Mouse (Mus musculus) macrophage (primary cell): Measurements from ENCODE around the gene Tmcc2. TPM values are rescaled to one million over a fixed set of nuclear protein-coding genes. Genes with fewer than 3 reads are reported as not detected.

Experiments used
- H3K27ac ChIP-seq: fragments of 350-480 bp; formaldehyde crosslinking; 2 replicates; pipeline ENCODE4 v1.9.0; 2021
- H3K36me3 ChIP-seq: fragments of 350-480 bp; formaldehyde crosslinking; 2 replicates; pipeline ENCODE4 v1.9.0; 2021; ENCODE audit errors: inconsistent target
- H3K4me3 ChIP-seq: fragments of 350-480 bp; formaldehyde crosslinking; 2 replicates; pipeline ENCODE4 v1.9.0; 2021; ENCODE audit errors: inconsistent target
- H3K79me2 ChIP-seq: fragments of 350-480 bp; formaldehyde crosslinking; 2 replicates; pipeline ENCODE4 v1.9.0; 2021; ENCODE audit errors: inconsistent target
- WGBS: methylation state at CpG from one replicate; pipeline ENCODE4 v1.1.7; 2026; ENCODE audit warnings: inconsistent platforms; ENCODE audit not compliant: missing documents; 5-methylcytosine and 5-hydroxymethylcytosine counted together
- polyA plus RNA-seq: library from polyadenylated mRNA; stranded (reverse); fragments of 250-400 nt; gene quantifications from 3 replicates; pipeline ENCODE4 v1.2.4, GENCODE M21; 2018; ENCODE audit warnings: inconsistent platforms
- total RNA-seq, 78 experiments: library from RNA; depleted of rRNA; stranded (reverse); fragments of 250-400 nt; gene quantifications; 1 replicate in 9 of 78; 2 replicates in 24 of 78; 3 replicates in 43 of 78; 4 replicates in 2 of 78; pipeline ENCODE4 v1.2.4; 2018; ENCODE audit warnings: inconsistent platforms in 56 of 78

Tmcc2 gene
- total RNA-seq (2018; cell fraction: chromatin; rRNA removed), result 1 to 10 TPM in 21 of 26 experiments, under 1 TPM in 5; 0.48 to 9.3 (median 2.8) TPM
- total RNA-seq (2018; cell fraction: cytosol; rRNA removed), result 1 to 10 TPM in 25 of 26 experiments, under 1 TPM in 1; 0.76 to 6.4 (median 3.9) TPM
- 10 to 100 TPM in 1 of 26 experiments, 1 to 10 TPM in 25; 1.6 to 13.6 (median 5.0) TPM for total RNA-seq (2018; cell fraction: nucleus; rRNA removed)
- polyA plus RNA-seq, result 2.6 to 6.5 TPM (median 2.9 TPM) in 3 replicates

DNA sequence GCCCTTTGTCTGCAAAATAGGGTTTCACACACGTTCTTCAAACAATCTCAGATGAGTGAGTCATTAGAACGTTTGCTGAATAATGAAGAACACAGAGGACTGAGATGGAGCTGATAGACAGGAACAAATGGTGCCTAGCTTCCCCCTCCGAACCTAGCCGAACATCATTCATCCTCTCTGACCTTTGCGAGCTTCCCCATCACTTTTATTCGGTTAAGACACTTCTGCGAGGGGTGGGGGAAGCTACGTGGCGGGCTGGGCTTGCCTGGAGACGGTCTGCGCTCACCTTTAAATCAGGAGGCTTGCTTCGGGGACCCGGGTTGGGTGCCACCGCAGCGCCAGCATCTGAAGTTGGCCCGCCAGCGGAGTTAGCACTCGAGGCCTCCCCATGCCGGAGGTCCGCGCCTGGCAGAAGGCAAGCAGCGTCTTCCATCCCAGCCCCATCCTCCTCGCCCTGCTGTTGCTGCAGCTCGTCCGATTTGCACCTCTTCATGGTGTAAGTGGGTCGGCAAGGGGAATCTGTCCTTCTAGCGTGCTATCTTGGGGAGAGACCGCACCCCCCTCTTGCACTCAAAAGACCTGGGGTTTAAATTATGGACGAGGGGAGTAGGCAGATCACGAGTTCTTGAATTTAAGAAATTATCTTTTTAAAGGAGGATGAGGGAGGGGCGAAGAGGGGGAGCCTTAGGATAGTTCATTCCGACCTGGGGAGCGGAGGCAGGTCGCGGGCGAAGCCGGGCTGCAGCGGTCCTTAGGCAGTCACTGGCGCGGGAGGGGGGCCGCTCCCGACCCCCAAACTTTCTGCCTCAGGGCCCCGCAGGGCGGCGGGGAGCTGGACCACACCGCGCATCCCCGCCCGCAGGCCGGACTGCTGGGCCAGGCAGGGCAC is at the start of gene Tmcc2:
Tmcc2 (minus strand) TSS at position 591 of the 889 bp plus-strand sequence.
- Histone ChIP-seq H3K27ac (no peak within 1 kb of the TSS), H3K36me3 (no peaks in the 10 kb centered on the region), H3K4me3 (peak within 1 kb of the TSS; percentile 46), H3K79me2 (no peaks in the 10 kb centered on the region)
- WGBS, result under 1% methylated on average over 41 of the region's 50 CpGs

DNA sequence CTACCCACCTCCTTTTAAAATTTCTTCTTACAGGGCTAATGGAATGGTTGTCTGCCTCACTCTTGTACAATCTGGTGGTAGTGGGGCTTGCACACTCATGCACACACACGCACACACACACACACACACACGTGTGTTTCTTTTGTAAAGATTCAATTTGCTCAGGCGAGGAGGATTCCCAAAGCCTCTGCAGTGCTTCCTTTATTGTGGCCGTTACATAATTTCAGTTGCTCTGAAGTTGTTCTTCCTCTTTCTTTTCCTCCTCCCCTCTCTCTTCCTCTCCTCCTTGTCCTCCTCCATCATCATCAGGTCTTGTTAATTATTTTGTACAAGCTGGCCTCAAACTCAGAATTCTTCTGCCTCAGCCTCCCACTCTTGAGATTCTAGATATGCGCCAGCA is 46.3 kb upstream of the Tmcc2 start:
- no peak overlapping the region for H3K27ac ChIP-seq
- 18% methylated on average over 5 of the region's 5 CpGs for WGBS

DNA sequence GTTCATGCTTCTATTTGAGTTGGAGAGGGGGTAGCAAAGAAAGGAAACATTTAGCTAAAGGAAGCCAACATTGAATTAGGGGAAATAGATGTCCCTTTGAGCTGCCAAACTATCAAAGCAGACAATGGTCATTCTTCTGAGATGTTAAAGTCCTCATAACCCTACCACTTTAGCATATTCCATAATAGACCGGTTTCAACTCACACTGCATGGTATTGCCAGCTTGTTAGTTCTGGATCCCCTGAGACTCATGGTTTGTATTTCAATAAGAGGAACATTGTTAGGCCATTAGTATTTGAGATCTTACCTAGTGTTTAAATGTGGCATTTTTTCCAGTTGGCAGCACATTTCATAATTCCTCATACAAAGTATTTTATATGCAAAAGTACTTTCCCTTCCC is 45.9 kb upstream of the Tmcc2 start:
- Histone ChIP-seq H3K36me3 (peaks cover 24% of the 10 kb centered on the region; the same call in 1 of the 2 replicates), H3K79me2 (peaks cover 2% of the 10 kb centered on the region; the same call in 1 of the 2 replicates), H3K27ac (no peak overlapping the region), H3K4me3 (no peak overlapping the region)
- 29% methylated on average over 1 of the region's 1 CpGs for WGBS

More for the DNA sequence above, 46.3 kb upstream of the Tmcc2 start:
- Histone ChIP-seq H3K4me3 (no peak overlapping the region), H3K79me2 (no peaks in the 10 kb centered on the region), H3K36me3 (peaks cover 24% of the 10 kb centered on the region; the same call in 1 of the 2 replicates)

DNA sequence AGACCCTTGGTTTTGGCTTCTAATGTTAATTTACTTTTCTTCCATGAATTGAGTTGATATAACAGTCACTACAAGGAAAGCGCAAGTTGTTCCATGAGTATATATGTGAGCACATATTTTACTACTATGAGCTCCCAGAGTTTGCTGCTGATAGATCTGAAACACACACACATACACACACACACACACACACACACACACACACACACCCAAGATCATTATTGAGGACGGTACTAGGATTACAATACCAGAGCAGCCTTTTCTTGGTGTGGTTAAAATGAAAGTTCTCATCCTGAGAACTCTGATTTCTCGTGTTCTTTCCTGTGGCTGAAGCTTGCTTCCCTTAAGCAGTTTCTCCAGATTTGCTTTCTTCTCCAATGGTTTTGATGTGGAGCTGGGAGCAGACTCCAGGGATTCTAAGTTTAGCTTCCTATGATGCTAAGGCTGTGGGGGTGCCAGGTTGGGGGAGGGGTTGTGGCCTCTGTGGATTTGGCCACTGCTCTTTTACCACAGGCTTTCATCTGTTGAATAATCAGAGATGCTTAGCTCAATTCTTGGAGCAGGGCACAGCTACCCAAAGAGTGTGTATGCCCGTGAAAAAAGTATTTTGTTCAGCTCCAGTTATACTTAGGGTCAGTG is 45.4 kb upstream of the Tmcc2 start:
- Histone ChIP-seq H3K79me2 (peaks cover 7% of the 10 kb centered on the region; the same call in 1 of the 2 replicates), H3K27ac (no peak overlapping the region), H3K4me3 (no peak overlapping the region), H3K36me3 (peaks cover 24% of the 10 kb centered on the region; the same call in 1 of the 2 replicates)
- 36% methylated on average over 4 of the region's 4 CpGs for WGBS

DNA sequence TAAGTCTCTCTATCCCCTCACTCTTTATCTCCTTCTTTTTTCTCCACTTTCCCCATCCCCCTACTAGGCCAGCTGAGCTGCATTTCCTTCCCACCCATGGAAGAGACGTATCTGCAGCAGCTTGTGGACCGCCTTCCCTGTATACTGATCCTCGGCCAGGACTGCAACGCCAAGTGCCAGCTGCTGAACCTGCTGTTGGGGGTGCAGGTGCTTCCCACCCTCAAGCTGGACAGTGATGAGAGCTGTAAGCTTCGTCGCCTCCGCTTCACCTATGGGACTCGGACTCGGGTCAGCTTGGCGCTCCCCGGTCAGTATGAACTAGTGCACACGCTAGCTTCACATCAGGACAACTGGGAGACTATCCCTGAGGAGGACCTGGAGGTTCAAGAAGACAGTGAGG is 43.0 kb upstream of the Tmcc2 start:
- Histone ChIP-seq H3K36me3 (peaks cover 9% of the 10 kb centered on the region; the same call in 1 of the 2 replicates), H3K27ac (no peak overlapping the region), H3K4me3 (no peak overlapping the region), H3K79me2 (peaks cover 14% of the 10 kb centered on the region; the same call in 1 of the 2 replicates)
- WGBS, result 97% methylated on average over 12 of the region's 12 CpGs

DNA sequence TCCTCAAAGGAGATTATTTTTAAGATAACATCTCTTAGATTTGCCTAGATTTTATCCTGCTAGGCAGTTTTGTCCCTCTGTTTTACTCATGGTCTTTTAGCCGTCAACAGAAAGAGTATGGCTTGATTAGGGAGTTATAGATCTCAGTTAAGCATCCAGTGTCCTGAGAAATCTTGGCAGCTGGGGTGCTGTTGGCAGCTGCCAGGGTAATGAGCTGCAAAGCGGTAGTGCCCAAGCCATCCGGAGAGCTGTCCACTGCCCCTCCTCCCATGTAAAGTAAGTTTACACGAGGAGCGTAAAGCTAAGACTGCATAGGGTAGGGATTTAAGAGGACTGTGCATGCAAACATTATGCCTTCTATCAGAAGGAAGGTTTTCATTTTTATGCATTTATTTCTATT is 42.3 kb upstream of the Tmcc2 start:
- Histone ChIP-seq H3K4me3 (no peak overlapping the region), H3K79me2 (peaks cover 14% of the 10 kb centered on the region; the same call in 1 of the 2 replicates), H3K27ac (no peak overlapping the region), H3K36me3 (peaks cover 9% of the 10 kb centered on the region; the same call in 1 of the 2 replicates)
- WGBS, result 83% methylated on average over 5 of the region's 5 CpGs

DNA sequence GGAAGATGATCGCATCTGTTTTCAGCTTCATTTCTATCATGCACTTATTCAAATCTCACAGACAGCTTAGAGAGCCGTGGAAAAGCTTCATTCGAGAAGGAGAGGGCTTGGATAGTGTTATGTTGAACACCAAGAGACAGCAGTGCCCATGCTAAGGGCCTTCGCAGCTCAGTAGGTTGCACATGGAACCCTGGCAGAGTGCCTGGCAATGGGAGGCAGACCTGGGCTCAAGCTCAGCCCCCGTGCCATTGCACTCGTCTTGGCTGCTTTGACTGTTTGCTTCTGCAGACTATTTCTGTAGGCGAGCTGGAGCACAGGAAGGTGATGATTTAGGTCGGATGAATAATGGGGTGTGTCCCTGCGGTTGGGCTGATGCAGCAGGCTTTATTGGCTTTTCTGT is 40.6 kb upstream of the Tmcc2 start:
- Histone ChIP-seq H3K27ac (no peak overlapping the region), H3K36me3 (peaks cover 9% of the 10 kb centered on the region; the same call in 1 of the 2 replicates), H3K79me2 (peaks cover 22% of the 10 kb centered on the region; the same call in 1 of the 2 replicates), H3K4me3 (no peak overlapping the region)
- 76% methylated on average over 8 of the region's 9 CpGs for WGBS

DNA sequence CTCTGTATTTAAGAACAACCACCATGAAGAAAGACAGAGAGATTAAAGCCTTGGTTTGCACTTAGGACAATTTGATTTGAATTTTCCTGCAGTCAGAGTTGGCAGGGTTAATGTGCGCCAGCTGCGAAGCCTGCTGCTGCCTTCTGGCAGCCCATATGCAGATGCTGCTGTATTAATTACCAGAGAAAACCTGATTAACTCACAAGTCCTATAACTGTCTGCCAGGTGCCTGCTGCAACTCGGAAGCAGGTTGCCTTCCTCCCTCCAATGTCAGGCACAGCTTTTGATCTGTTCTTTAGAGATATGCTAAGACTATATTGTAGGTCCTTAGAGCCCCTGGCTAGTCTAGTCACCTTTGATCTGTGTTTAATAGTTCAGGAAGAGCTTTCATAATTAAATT is 39.7 kb upstream of the Tmcc2 start:
- WGBS, result 100% methylated on average over 3 of the region's 3 CpGs
- Histone ChIP-seq H3K79me2 (peaks cover 30% of the 10 kb centered on the region; the same call in 1 of the 2 replicates), H3K4me3 (no peak overlapping the region), H3K36me3 (peaks cover 9% of the 10 kb centered on the region; the same call in 1 of the 2 replicates), H3K27ac (no peak overlapping the region)

DNA sequence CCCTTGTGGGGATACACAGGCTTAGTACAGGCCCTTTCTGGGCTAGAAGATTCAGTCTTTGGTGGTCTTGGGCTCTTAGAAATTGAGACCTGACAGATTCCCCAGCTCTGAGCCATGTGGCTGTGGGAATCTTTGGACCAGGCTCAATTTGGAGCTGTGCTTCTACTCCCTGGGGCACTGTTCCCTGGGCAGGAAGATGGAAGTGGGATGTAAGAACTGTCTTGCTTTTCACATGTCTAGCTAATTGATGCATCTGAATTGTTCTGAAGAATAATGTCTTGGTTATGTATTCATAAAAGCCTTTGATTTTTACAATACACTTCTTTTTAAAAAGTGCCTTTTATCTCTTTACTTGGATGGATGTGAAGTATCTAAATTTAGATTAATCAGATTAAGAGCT is 34.5 kb upstream of the Tmcc2 start:
- no peak overlapping the region for H3K27ac ChIP-seq
- peaks cover 67% of the 10 kb centered on the region for H3K79me2 ChIP-seq
- H3K4me3 ChIP-seq, result no peak overlapping the region
- no peaks in the 10 kb centered on the region for H3K36me3 ChIP-seq

DNA sequence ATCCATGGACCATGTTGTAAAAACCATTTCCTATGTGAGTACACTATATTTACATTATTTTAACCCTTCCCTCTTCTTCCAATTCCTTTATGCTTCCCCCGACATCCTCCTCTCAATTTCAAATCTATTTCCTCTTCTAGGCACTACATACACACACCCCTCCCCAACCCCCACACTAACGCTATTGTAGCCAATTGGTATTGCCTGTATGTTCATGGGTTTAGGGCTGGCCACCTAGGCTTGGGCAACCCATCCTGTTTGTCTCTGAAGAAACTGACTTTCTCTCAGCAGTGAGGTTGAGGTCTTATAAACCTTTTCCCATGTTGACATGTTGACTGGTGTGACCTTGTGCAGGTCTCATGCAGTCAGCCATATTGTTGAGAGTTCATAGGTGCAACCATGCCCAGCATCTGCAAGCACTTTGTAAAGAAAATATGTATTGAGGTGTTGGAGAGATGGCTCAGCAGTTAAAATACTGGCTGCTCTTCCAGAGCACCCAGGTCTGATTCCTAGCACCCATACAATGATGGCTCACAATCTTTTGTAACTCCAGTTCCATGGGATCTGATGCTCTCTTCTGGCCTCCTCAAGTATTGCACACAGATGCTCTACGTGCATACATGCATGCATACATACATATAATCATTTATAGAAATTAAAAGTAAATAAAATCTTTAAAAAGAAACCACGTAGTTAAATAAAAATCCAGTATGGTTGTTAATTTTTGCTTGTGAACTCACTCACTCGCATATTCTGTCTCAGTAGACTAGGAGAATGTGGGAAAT is 32.0 kb upstream of the Tmcc2 start:
- Histone ChIP-seq H3K36me3 (no peaks in the 10 kb centered on the region), H3K79me2 (peaks cover 90% of the 10 kb centered on the region), H3K4me3 (no peak overlapping the region), H3K27ac (no peak overlapping the region)
- WGBS, result 88% methylated on average over 5 of the region's 5 CpGs

DNA sequence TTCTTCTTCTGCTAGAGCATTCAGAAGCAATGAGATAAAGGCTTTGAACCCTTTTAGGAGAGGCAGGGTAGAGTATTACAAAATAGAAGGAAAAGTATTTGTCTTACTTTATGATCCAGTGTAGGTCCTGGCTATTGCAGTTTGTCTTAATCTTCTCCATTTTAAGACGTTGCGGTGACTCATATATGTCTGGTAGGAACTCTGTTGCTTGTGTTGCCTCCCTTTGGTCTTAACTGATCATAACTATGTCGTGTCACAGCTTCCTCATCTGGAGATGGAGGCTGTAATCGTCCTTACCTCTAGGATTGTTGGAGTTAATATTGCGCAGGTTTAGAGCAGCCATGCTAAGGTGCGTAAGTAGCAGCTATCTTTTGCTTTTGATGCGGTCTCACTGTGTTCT is 29.6 kb upstream of the Tmcc2 start:
- Histone ChIP-seq H3K79me2 (peaks cover 74% of the 10 kb centered on the region), H3K27ac (no peak overlapping the region), H3K36me3 (no peaks in the 10 kb centered on the region), H3K4me3 (no peak overlapping the region)
- WGBS, result 33% methylated on average over 7 of the region's 7 CpGs

DNA sequence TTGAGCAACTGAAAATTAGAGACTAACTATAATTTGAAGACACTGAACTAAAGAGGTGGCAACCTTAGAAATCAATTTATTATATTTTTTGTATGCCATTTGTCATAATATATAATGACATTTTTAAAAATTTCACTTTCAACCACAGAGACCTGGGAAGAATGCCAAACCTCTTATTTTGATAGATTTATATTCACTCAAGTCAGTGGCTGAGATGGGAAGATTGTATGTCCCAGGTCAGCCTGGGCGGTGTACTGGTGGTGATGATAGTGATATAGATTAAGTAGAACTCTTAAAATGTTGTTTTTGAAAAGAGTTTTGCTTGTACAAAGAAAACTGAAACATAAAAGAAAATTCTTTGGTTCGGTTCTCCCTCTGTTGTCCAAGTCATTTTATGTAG is 29.1 kb upstream of the Tmcc2 start:
- WGBS, result 40% methylated on average over 2 of the region's 2 CpGs
- Histone ChIP-seq H3K36me3 (no peaks in the 10 kb centered on the region), H3K4me3 (no peak overlapping the region), H3K79me2 (peaks cover 70% of the 10 kb centered on the region), H3K27ac (no peak overlapping the region)

DNA sequence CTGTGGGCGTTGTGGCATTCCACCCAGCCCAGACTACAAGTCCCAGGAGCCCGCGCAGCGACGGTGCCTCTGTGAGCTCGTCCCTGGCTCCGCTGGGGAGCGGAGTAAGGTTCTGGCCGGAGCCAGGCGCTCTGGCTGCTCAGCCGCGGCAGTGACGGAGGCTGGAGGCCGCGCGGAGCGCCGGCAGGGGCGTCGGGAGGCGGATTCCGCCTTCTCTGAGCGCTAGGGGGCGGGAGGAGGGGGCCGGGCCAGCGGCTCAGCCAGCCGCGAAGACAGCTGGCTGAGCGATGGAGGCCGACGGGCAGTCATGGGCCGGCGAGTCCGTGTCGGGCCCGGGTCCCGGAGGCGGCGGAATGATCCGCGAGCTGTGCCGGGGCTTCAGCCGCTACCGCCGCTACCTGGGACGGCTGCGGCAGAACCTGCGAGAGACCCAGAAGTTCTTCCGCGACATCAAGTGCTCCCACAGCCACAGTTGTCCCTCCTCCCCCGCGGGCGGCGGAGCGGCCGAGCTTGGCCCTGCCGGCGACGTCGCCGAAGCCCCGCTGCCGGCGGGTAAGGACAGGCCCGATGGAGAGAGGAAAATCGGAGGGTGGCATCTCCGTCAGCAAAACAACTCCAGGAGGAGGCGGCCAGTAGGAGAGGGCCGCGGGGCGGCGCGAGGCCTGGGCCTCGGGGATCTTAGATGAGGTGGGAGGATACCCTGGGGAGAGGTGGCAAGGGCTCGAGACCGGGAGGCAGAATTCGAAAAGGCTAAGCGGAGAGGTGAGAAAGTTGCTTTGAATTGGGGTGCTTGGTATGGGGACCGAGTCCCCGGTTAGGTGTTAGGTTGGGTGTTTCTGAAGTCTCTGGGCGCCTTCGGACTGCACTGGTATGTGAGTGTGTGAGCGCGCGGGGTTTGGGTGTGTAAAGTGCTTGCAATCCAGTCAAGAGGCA is 26.5 kb upstream of the Tmcc2 start, which contains the start of gene Dstyk:
Dstyk (plus strand) TSS at position 237 of the 933 bp plus-strand sequence.
- WGBS, result under 1% methylated on average over 82 of the region's 85 CpGs
- no peaks in the 10 kb centered on the region for H3K36me3 ChIP-seq
- peak within 1 kb of the TSS; percentile 61 for H3K4me3 ChIP-seq
- peak within 1 kb of the TSS; percentile 52 for H3K27ac ChIP-seq
- H3K79me2 ChIP-seq, result peaks cover 44% of the 10 kb centered on the region
